8 mouse cellular contexts compared by ENCODE assay signal in the genomic region with DNA sequence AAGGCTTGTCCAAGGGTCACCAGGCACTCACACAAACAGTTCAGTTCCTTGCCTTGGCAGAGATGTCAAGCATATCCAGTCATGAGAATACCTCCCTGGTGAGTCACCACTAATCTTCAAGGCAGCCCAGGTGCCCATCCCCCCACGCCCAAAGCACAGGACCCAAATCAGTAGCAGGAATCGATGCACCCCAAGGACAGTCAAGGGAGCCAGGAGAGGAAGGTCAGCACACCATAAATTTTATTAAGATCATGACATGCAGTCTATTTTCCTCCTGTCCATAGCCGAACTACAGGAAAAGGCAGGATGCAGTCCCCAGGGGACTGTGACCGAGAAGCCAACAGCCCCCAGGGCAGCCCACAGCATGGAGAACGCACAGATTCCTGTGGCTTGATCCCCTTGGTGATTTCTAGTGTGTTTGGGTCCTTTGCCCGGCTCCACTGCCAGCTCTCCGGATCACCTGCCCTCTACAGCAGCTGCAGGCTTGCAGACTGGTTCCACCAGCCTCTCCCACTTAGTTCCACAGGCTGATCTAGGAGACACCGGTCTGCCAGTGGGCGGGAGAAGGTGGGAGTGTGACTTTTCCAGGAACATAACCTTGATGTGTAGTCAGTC. TPM values are rescaled to one million over a fixed set of nuclear protein-coding genes. Genes with fewer than 3 reads are reported as not detected.
A peak's percentile ranks its signal among the peaks of the same experiment; 100 is the strongest.
DNase-seq lines count a peak whose midpoint lies in the region; ATAC-seq and TF ChIP-seq lines count a peak whose summit lies in the region.

No protein-coding gene starts in this region.

- H3K27ac ChIP-seq in kidney, adult 2 months (ENCODE audit: insufficient read depth, low read depth, low read length): peak overlapping the region; percentile 90
- no peak overlapping the region for H3K27ac ChIP-seq in midbrain, embryonic 13.5 days

- DNase-seq in heart, adult 18-20 months: peak; percentile 51 to 56
- no peak for DNase-seq in heart, adult 8-10 months (ENCODE audit: low spot score)
- peak; percentile 51 for DNase-seq in ZHBTc4 (ENCODE audit: low read depth, low spot score)
- DNase-seq in gastrocnemius, postnatal 25 days: peak; percentile 82
- DNase-seq in kidney, adult 2 months: peak; percentile 94
- peak; percentile 38 for DNase-seq in naive thymus-derived CD4-positive, alpha-beta T cell, adult 2 months (ENCODE audit: low read depth)
- DNase-seq in spleen, postnatal 4 days (ENCODE audit: low spot score in 2 of 2): no peak

- no peaks in the 10 kb centered on the region for H3K9me3 ChIP-seq in midbrain, embryonic 13.5 days

- H3K4me1 ChIP-seq in kidney, adult 2 months (ENCODE audit: control insufficient read depth, insufficient read depth, low read length): peaks cover 31% of the 10 kb centered on the region
- no peaks in the 10 kb centered on the region; the same call in 1 of the 2 replicates for H3K4me1 ChIP-seq in midbrain, embryonic 13.5 days (replicated peaks)

- H3K4me3 ChIP-seq in kidney, adult 2 months (ENCODE audit: insufficient read depth, low read depth, low read length): no peak overlapping the region
- no peak overlapping the region for H3K4me3 ChIP-seq in midbrain, embryonic 13.5 days (replicated peaks)

- no peak overlapping the region for H3K9ac ChIP-seq in midbrain, embryonic 13.5 days (replicated peaks)

- H3K27me3 ChIP-seq in kidney, adult 2 months (replicated peaks; ENCODE audit: control insufficient read depth, insufficient read depth, low read length): no peaks in the 10 kb centered on the region
- H3K27me3 ChIP-seq in midbrain, embryonic 13.5 days: no peaks in the 10 kb centered on the region

- no peak overlapping the region for H3K4me2 ChIP-seq in midbrain, embryonic 13.5 days (replicated peaks)

- TF ChIP-seq CTCF in kidney, adult 2 months (conservative IDR thresholded peaks at IDR 0.05; ENCODE audit: insufficient read depth, insufficient read length, low read depth, low read length): no peak

- no peaks in the 10 kb centered on the region for H3K36me3 ChIP-seq in kidney, adult 2 months (ENCODE audit: control insufficient read depth, insufficient read depth, low read length)
- H3K36me3 ChIP-seq in midbrain, embryonic 13.5 days: no peaks in the 10 kb centered on the region

- no peak for TF ChIP-seq POLR2A in kidney, adult 2 months (IDR thresholded peaks at IDR 0.05; ENCODE audit: low read depth, low read length)

- 14% methylated on average over 9 of the region's 9 CpGs for WGBS in kidney, adult 2 months
- WGBS in midbrain, embryonic 13.5 days: 60% methylated on average over 9 of the region's 9 CpGs

- no peak for ATAC-seq in midbrain, embryonic 13.5 days

RNA-seq across cellular contexts. Expression of gene Sorl1, which starts 14.2 kb away (rescaled TPM):
- 10 to 100 TPM; 13.0 to 19.8 TPM for total RNA-seq in heart, adult 18-20 months (2021)
- 10 to 100 TPM; 15.1 to 20.9 (median 18.2) TPM for total RNA-seq in heart, adult 8-10 months (2022)
- total RNA-seq in gastrocnemius, postnatal 25 days (2021): 10 to 100 TPM; 35.8 to 36.1 TPM
- 58.1 and 80.7 TPM in 2 replicates for polyA plus RNA-seq in kidney, adult 2 months (2012; rRNA removed)
- 5.4 and 6.1 TPM in 2 replicates for polyA plus RNA-seq in midbrain, embryonic 13.5 days (2015; fragmentation: Nextera tagmentation; extraction: Ambion mirVana)

Comparison
In these comparisons a context has a peak if more than half of its experiments do, and no peak if none do; other contexts are left out.
1. DNase-seq: peak in heart, adult 18-20 months (2 of 2), ZHBTc4 (single experiment), gastrocnemius, postnatal 25 days (single experiment), kidney, adult 2 months (single experiment) and naive thymus-derived CD4-positive, alpha-beta T cell, adult 2 months (single experiment); none in heart, adult 8-10 months (single experiment) and spleen, postnatal 4 days (0 of 2).